Mouse (Mus musculus) limb, embryonic 11.5 days (tissue): Measurements from ENCODE around the gene Hspe1. TPM values are rescaled to one million over a fixed set of nuclear protein-coding genes. Genes with fewer than 3 reads are reported as not detected.

Experiments used
- ATAC-seq: fragments of 200-750 bp; cut with Nextera tagmentation; 2 replicates; pipeline ENCODE4 v1.8.0; 2017; ENCODE audit warnings: low read depth; ENCODE audit not compliant: insufficient number of reproducible peaks, low FRiP score, low TSS enrichment
- DNase-seq: peaks from one replicate; pipeline ENCODE4 v3.0.0-alpha.2; 2015; ENCODE audit warnings: low spot score
- H3K27ac ChIP-seq: fragments of 300-500 bp; sonication (generic); replicated peaks from 2 replicates; pipeline ENCODE4 v1.5.1; 2014; ENCODE audit warnings: low read depth, mild to moderate bottlenecking, low read length
- H3K27me3 ChIP-seq: fragments of 300-500 bp; sonication (generic); 2 replicates; pipeline ENCODE4 v1.6.1; 2014; ENCODE audit warnings: mild to moderate bottlenecking, low read length, mixed read lengths; ENCODE audit not compliant: control insufficient read depth, insufficient read depth
- H3K36me3 ChIP-seq: fragments of 300-500 bp; sonication (generic); 2 replicates; pipeline ENCODE4 v1.6.1; 2014; ENCODE audit warnings: mild to moderate bottlenecking, low read length, moderate library complexity, mixed read lengths; ENCODE audit not compliant: control insufficient read depth, insufficient read depth
- H3K4me1 ChIP-seq: fragments of 300-500 bp; sonication (generic); 2 replicates; pipeline ENCODE4 v1.6.1; 2014; ENCODE audit warnings: low read length, mixed read lengths; ENCODE audit not compliant: control insufficient read depth, insufficient read depth
- H3K4me2 ChIP-seq: fragments of 300-500 bp; sonication (generic); 2 replicates; pipeline ENCODE4 v1.6.1; 2014; ENCODE audit warnings: low read depth, mild to moderate bottlenecking, moderate library complexity; ENCODE audit not compliant: severe bottlenecking
- H3K4me3 ChIP-seq: fragments of 300-500 bp; sonication (generic); 2 replicates; pipeline ENCODE4 v1.5.1; 2014; ENCODE audit warnings: low read depth, low read length
- H3K9ac ChIP-seq: fragments of 300-500 bp; sonication (generic); 2 replicates; pipeline ENCODE4 v1.6.1; 2014; ENCODE audit warnings: mild to moderate bottlenecking, low read length
- H3K9me3 ChIP-seq: fragments of 300-500 bp; sonication (generic); 2 replicates; pipeline ENCODE4 v1.6.1; 2016; ENCODE audit warnings: low read length; ENCODE audit not compliant: control insufficient read depth
- WGBS: fragments of 180-500 bp; shearing (Covaris S2); extraction: QIAGEN DNeasy Blood & Tissue Kit; methylation state at CpG from one replicate; pipeline ENCODE4 v1.1.7; 2014; 5-methylcytosine and 5-hydroxymethylcytosine counted together
- polyA plus RNA-seq: library from polyadenylated mRNA; unstranded; fragments of >200 nt; fragmentation: Nextera tagmentation; extraction: Ambion mirVana; gene quantifications from 2 replicates; pipeline ENCODE4 v1.2.1, GENCODE M21; 2014

The Hspe1 gene
- polyA plus RNA-seq, 1 experiment from 2014 or later, result 605 TPM

DNA sequence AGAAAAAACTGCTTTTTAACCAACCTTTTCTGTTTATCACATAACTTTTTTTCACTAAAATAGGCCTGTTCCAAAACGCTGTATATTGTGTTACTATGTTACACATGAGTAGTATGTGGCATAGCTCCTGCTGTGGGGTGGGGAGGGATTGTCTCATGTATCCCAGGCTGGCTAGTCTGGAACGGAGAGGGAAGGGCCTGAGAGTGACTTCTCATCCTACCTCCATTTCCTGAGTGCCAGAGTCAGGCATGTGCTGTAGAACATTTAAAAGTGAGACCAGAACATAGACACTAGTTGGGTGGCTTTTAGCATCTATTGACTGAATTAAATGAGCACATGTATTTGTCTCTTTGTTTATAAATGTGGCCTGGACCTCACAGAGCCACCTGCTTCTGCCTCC is 45.2 kb downstream of the Hspe1 start:
- H3K27ac ChIP-seq, result no peak overlapping the region
- no peaks in the 10 kb centered on the region for H3K27me3 ChIP-seq
- no peak overlapping the region for H3K4me3 ChIP-seq
- no peak overlapping the region for H3K4me2 ChIP-seq
- no peak overlapping the region for H3K9ac ChIP-seq
- DNase-seq (no peak), ATAC-seq (no peak)
- H3K9me3 ChIP-seq, result no peaks in the 10 kb centered on the region
- WGBS, result 86% methylated on average over 2 of the region's 2 CpGs
- H3K4me1 ChIP-seq, result peaks cover 5% of the 10 kb centered on the region; the same call in 1 of the 2 replicates
- H3K36me3 ChIP-seq, result 0 out of 2 replicates have a peak, but pooled peaks cover 4% of the 10 kb centered on the region

DNA sequence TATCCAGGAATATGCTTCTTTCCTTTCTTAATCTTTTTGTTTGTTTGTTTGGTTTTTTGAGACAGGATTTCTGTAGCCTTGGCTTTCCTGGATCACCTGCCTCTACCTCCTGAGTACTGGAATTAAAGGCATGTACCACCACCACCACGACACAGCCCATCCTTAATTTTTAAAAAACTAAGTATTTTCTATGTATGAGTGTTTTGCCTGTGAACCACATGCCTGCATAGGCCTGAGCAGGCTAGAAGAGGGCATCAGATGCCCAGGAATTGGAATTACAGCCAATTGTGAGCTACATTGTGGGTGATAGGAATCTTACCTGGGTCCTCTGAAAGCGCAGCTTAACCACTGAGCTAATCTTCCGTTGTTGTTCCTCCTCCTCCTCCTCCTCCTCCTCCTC is 46.4 kb downstream of the Hspe1 start:
- Histone ChIP-seq H3K9me3 (no peaks in the 10 kb centered on the region), H3K36me3 (0 out of 2 replicates have a peak, but pooled peaks cover 4% of the 10 kb centered on the region), H3K4me3 (no peak overlapping the region)

GRCm38 (mm10) chr1:55135846-55136245 is 47.9 kb downstream of the Hspe1 start:
- H3K4me2 ChIP-seq, result no peak overlapping the region
- no peak overlapping the region for H3K27ac ChIP-seq
- H3K9ac ChIP-seq, result no peak overlapping the region
- ATAC-seq (no peak), DNase-seq (no peak)
- H3K36me3 ChIP-seq, result peaks cover 8% of the 10 kb centered on the region; the same call in 1 of the 2 replicates
- H3K27me3 ChIP-seq, result no peaks in the 10 kb centered on the region
- no peaks in the 10 kb centered on the region for H3K9me3 ChIP-seq
- no peak overlapping the region for H3K4me3 ChIP-seq
- WGBS, result 100% methylated on average over 1 of the region's 1 CpGs
- H3K4me1 ChIP-seq, result peaks cover 5% of the 10 kb centered on the region; the same call in 1 of the 2 replicates

More for the DNA sequence above, 46.4 kb downstream of the Hspe1 start:
- 90% methylated on average over 3 of the region's 3 CpGs for WGBS
- ATAC-seq (no peak), DNase-seq (no peak)
- Histone ChIP-seq H3K27ac (no peak overlapping the region), H3K9ac (no peak overlapping the region), H3K27me3 (no peaks in the 10 kb centered on the region), H3K4me2 (no peak overlapping the region), H3K4me1 (peaks cover 5% of the 10 kb centered on the region; the same call in 1 of the 2 replicates)

Other genes with a start within 250 kb of the Hspe1 start
- 23.5 and 24.6 TPM in 2 replicates for gene Ankrd44, start 161.7 kb upstream of the Hspe1 start, polyA plus RNA-seq
- gene Sf3b1, start 60.7 kb upstream of the Hspe1 start, polyA plus RNA-seq, result 362 and 364 TPM in 2 replicates
- gene Coq10b, start 35.4 kb upstream of the Hspe1 start, polyA plus RNA-seq, result 21.2 and 23.7 TPM in 2 replicates
- 431 and 461 TPM in 2 replicates for gene Hspd1, start 111 bp downstream of the Hspe1 start, polyA plus RNA-seq
- gene Mob4, start 43.1 kb downstream of the Hspe1 start, polyA plus RNA-seq, result 149 and 155 TPM in 2 replicates
- gene Rftn2, start 138.7 kb downstream of the Hspe1 start, polyA plus RNA-seq, result 26.7 and 30.0 TPM in 2 replicates
- gene Mars2, start 149.0 kb downstream of the Hspe1 start, polyA plus RNA-seq, result 2.4 and 2.8 TPM in 2 replicates